Mouse (Mus musculus): ENCODE data around the gene Ccdc125.

DNA sequence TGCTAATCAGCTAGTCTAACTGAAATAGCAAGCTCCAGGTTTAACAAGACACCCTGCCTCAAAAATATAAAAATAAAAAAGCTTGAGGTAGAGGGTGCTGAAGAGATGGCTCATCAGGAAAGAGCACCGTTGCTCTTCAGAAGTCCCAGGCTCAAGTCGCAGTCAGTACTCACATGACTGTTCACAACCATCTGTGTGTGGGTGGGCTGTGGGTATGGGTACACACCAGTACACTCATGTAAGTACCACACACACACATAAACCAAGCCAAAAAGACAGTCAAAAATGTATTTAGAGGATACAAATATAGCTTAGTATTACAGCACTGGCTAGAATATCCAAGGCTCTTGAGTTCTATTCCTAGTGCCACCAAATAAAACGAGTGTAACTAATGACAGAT lies 76.6 kb downstream of the Ccdc125 start:
- TF ChIP-seq REST (IDR thresholded peaks at IDR 0.05; ENCODE audit: insufficient read depth, insufficient read length) (no peak), POLR2A (IDR thresholded peaks at IDR 0.05; ENCODE audit: insufficient read length, low read depth) (no peak), MAX (IDR thresholded peaks at IDR 0.05; ENCODE audit: low read depth) (no peak), CEBPB (IDR thresholded peaks at IDR 0.05; ENCODE audit: insufficient read depth, poor library complexity, severe bottlenecking) (no peak), TCF12 (IDR thresholded peaks at IDR 0.05; ENCODE audit: insufficient read depth, poor library complexity, severe bottlenecking) (no peak), E2F4 (IDR thresholded peaks at IDR 0.05; ENCODE audit: insufficient read depth) (no peak)
